Comparison of ENCODE assay signal across 32 mouse cellular contexts in the genomic region with DNA sequence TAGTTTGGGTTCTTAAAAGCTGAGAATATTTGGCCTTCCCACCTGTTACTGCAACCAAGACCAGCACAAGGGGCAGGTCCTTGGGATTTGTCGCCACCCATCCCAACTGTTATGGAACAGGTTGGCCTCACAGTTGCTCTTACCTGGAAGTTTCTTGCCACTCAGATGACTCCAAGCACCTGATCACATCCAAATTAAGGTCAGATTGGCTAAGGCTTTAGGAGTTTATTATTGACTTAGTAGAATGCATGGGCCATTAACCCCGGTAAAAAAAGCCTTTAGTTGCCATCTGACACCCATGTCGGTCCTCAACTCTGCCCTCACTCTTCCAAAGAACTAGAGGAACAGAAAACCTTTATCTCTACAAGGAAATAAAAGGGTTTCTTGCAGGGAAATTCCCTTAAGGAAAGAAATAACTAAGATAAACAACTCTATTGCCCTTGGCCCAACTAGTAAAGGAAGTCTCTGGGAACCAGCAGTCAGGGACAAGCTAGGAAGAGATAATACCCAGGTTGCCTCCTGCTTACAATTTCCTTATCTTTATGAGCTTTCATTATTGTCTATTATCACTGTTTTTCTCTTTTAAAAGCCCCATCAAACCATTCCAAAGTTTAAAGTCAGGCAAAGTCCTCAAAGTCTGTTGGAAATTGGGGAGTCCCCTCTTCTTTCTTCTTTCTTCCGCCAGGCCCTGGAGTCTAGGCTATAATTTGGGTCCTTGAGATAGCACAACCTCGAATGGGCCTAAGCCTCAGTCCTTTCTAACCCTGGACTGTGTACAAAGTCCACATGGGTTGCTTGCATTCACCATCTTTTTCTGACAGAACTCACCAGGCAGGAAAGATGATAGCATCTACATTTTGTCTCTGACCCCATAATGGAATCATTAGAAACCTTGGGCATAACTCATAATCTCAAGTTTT. TPM values are rescaled to one million over a fixed set of nuclear protein-coding genes. Genes with fewer than 3 reads are reported as not detected.
A peak's percentile ranks its signal among the peaks of the same experiment; 100 is the strongest.
DNase-seq lines count a peak whose midpoint lies in the region; ATAC-seq lines count a peak whose summit lies in the region.
"Had no signal": no experiment of that assay in that cellular context is flagged by ENCODE, and none has a peak within 500 bp of the region (broad histone marks: within the 10 kb centered on the region; RNA-seq: fewer than 3 reads in every experiment).

No protein-coding gene starts in this region.

- DNase-seq in kidney, adult 8-10 months: peak; percentile 76 to 91
- DNase-seq in kidney, postnatal 10 days: peak; percentile 33
- no peak for DNase-seq in spleen, postnatal 10 days (ENCODE audit: low spot score in 2 of 2)
- no peak for DNase-seq in thymus, postnatal 10 days (ENCODE audit: low spot score in 2 of 2)
- DNase-seq in heart, adult 8-10 months (ENCODE audit: low spot score): no peak
- no peak for DNase-seq in layer of hippocampus, postnatal 10 days (ENCODE audit: low spot score in 2 of 2)
- DNase-seq: adrenal gland, adult 2 months; B cell, adult 2 months; cerebellum, adult 18-20 months; cerebellum, postnatal 25 days; liver, embryonic 13.5 days; lung, embryonic 14.5 days; retina, postnatal 1 day had no signal

- H3K4me1 ChIP-seq in intestine, embryonic 16.5 days (ENCODE audit: control insufficient read depth, insufficient read depth, low read length): peaks cover 2% of the 10 kb centered on the region; the same call in 1 of the 2 replicates
- no peaks in the 10 kb centered on the region for H3K4me1 ChIP-seq in stomach, embryonic 15.5 days
- H3K4me1 ChIP-seq: embryonic facial prominence, embryonic 12.5 days; forebrain, embryonic 12.5 days; limb, embryonic 12.5 days; midbrain, embryonic 12.5 days; neural tube, embryonic 12.5 days had no signal

- H3K4me2 ChIP-seq in intestine, embryonic 16.5 days (ENCODE audit: low read depth, low read length): no peak overlapping the region
- no peak overlapping the region for H3K4me2 ChIP-seq in stomach, embryonic 15.5 days
- H3K4me2 ChIP-seq: embryonic facial prominence, embryonic 12.5 days; forebrain, embryonic 12.5 days; heart, embryonic 11.5 days; limb, embryonic 12.5 days; liver, embryonic 13.5 days; lung, embryonic 14.5 days; midbrain, embryonic 12.5 days; neural tube, embryonic 12.5 days had no signal

- no peaks in the 10 kb centered on the region for H3K27me3 ChIP-seq in intestine, embryonic 16.5 days (replicated peaks; ENCODE audit: control insufficient read depth, insufficient read depth, low read length)
- no peaks in the 10 kb centered on the region for H3K27me3 ChIP-seq in stomach, embryonic 15.5 days (replicated peaks)
- H3K27me3 ChIP-seq: CH12.LX; embryonic facial prominence, embryonic 12.5 days; forebrain, embryonic 12.5 days; limb, embryonic 12.5 days; liver, embryonic 13.5 days; midbrain, embryonic 12.5 days; neural tube, embryonic 12.5 days had no signal

- ATAC-seq in intestine, embryonic 16.5 days: peak; percentile 92
- ATAC-seq in stomach, embryonic 15.5 days (ENCODE audit: insufficient read depth, low FRiP score, low read depth): no peak

- WGBS in intestine, embryonic 16.5 days: 47% methylated on average over 5 of the region's 5 CpGs
- 73% methylated on average over 5 of the region's 5 CpGs for WGBS in stomach, embryonic 15.5 days

- H3K36me3 ChIP-seq in intestine, embryonic 16.5 days (ENCODE audit: control insufficient read depth, insufficient read depth, low read length): no peaks in the 10 kb centered on the region
- no peaks in the 10 kb centered on the region for H3K36me3 ChIP-seq in stomach, embryonic 15.5 days
- H3K36me3 ChIP-seq: embryonic facial prominence, embryonic 12.5 days; forebrain, embryonic 12.5 days; G1E; limb, embryonic 12.5 days; liver, embryonic 13.5 days; midbrain, embryonic 12.5 days; neural tube, embryonic 12.5 days had no signal

- no peak overlapping the region for H3K4me3 ChIP-seq in intestine, embryonic 16.5 days (ENCODE audit: low read length)
- H3K4me3 ChIP-seq in stomach, embryonic 15.5 days (replicated peaks): no peak overlapping the region
- H3K4me3 ChIP-seq: embryonic facial prominence, embryonic 12.5 days; forebrain, embryonic 12.5 days; layer of hippocampus, adult 2 months; limb, embryonic 12.5 days; liver, embryonic 13.5 days; midbrain, embryonic 12.5 days; neural tube, embryonic 12.5 days had no signal

- H3K27ac ChIP-seq in intestine, embryonic 16.5 days (ENCODE audit: low read length): peak overlapping the region; percentile 90
- 0 out of 2 replicates have a peak overlapping the region, but pooled peaks have one; percentile 6 for H3K27ac ChIP-seq in stomach, embryonic 15.5 days
- H3K27ac ChIP-seq: embryonic facial prominence, embryonic 12.5 days; forebrain, embryonic 12.5 days; layer of hippocampus, adult 2 months; limb, embryonic 12.5 days; liver, embryonic 13.5 days; midbrain, embryonic 12.5 days; neural tube, embryonic 12.5 days had no signal

- H3K9me3 ChIP-seq in intestine, embryonic 16.5 days (ENCODE audit: control insufficient read depth, low read length): no peaks in the 10 kb centered on the region
- H3K9me3 ChIP-seq in stomach, embryonic 15.5 days: no peaks in the 10 kb centered on the region
- H3K9me3 ChIP-seq: embryonic facial prominence, embryonic 12.5 days; forebrain, embryonic 12.5 days; G1E; limb, embryonic 12.5 days; liver, embryonic 13.5 days; midbrain, embryonic 12.5 days; neural tube, embryonic 12.5 days had no signal

- H3K9ac ChIP-seq in intestine, embryonic 16.5 days (ENCODE audit: low read depth, low read length): no peak overlapping the region
- no peak overlapping the region for H3K9ac ChIP-seq in stomach, embryonic 15.5 days
- H3K9ac ChIP-seq: embryonic facial prominence, embryonic 12.5 days; forebrain, embryonic 12.5 days; limb, embryonic 12.5 days; liver, embryonic 13.5 days; lung, embryonic 14.5 days; midbrain, embryonic 12.5 days; neural tube, embryonic 12.5 days had no signal

RNA-seq across cellular contexts. Expression of a gene that starts 6.0 kb away (rescaled TPM):
- 3.9 and 4.9 TPM in 2 replicates for polyA plus RNA-seq in intestine, embryonic 16.5 days (2015; fragmentation: Nextera tagmentation; extraction: Ambion mirVana)
- 0.36 and 0.48 TPM in 2 replicates for polyA plus RNA-seq in stomach, embryonic 15.5 days (2015; fragmentation: Nextera tagmentation; extraction: Ambion mirVana)
- under 1 TPM in 1 of 4 experiments, not detected in 3; 0.23 TPM for total RNA-seq in heart, adult 8-10 months (2022)
- total RNA-seq in layer of hippocampus, postnatal 10 days (2021): not detected
- total RNA-seq: layer of hippocampus, adult 2 months; megakaryocyte, adult 5-6 weeks had no signal
- polyA plus RNA-seq: embryonic facial prominence, embryonic 12.5 days; forebrain, embryonic 12.5 days; G1E; heart, embryonic 11.5 days; hindbrain, embryonic 11.5 days; limb, embryonic 12.5 days; lung, embryonic 14.5 days; midbrain, embryonic 12.5 days; neural tube, embryonic 12.5 days had no signal

RNA-seq across cellular contexts. Expression of a gene that starts 31.8 kb away (rescaled TPM):
- 0.10 and 0.20 TPM in 2 replicates for polyA plus RNA-seq in intestine, embryonic 16.5 days (2015; fragmentation: Nextera tagmentation; extraction: Ambion mirVana)
- 0.17 and 0.22 TPM in 2 replicates for polyA plus RNA-seq in stomach, embryonic 15.5 days (2015; fragmentation: Nextera tagmentation; extraction: Ambion mirVana)
- total RNA-seq in heart, adult 8-10 months (2022): under 1 TPM; 0.14 to 0.38 (median 0.22) TPM
- total RNA-seq in layer of hippocampus, postnatal 10 days (2021): not detected
- total RNA-seq: G1E; gastrocnemius, adult 8-10 months; layer of hippocampus, adult 2 months; left cerebral cortex, postnatal 14 days; megakaryocyte, adult 5-6 weeks had no signal
- polyA plus RNA-seq: adrenal gland, adult 2 months; embryonic facial prominence, embryonic 12.5 days; forebrain, embryonic 12.5 days; G1E; hindbrain, embryonic 11.5 days; limb, embryonic 12.5 days; liver, embryonic 13.5 days; lung, embryonic 14.5 days; midbrain, embryonic 12.5 days; neural tube, embryonic 12.5 days; thymus, postnatal 0 days had no signal

RNA-seq across cellular contexts. Expression of a gene that starts 33.0 kb away (rescaled TPM):
- polyA plus RNA-seq in intestine, embryonic 16.5 days (2015; fragmentation: Nextera tagmentation; extraction: Ambion mirVana): 3.1 and 4.3 TPM in 2 replicates
- polyA plus RNA-seq in stomach, embryonic 15.5 days (2015; fragmentation: Nextera tagmentation; extraction: Ambion mirVana): 0.40 and 0.53 TPM in 2 replicates
- 1 to 10 TPM in 1 of 4 experiments, under 1 TPM in 3; 0.47 to 1.1 (median 0.62) TPM for total RNA-seq in heart, adult 8-10 months (2022)
- not detected for total RNA-seq in layer of hippocampus, postnatal 10 days (2021)
- total RNA-seq: G1E; gastrocnemius, adult 8-10 months; megakaryocyte, adult 5-6 weeks had no signal
- polyA plus RNA-seq: embryonic facial prominence, embryonic 12.5 days; forebrain, embryonic 12.5 days; G1E; hindbrain, embryonic 11.5 days; limb, embryonic 12.5 days; liver, embryonic 13.5 days; lung, embryonic 14.5 days; neural tube, embryonic 12.5 days; thymus, postnatal 0 days had no signal

RNA-seq across cellular contexts. Expression of a gene that starts 54.8 kb away (rescaled TPM):
- not detected in 2 replicates for polyA plus RNA-seq in intestine, embryonic 16.5 days (2015; fragmentation: Nextera tagmentation; extraction: Ambion mirVana)
- polyA plus RNA-seq in stomach, embryonic 15.5 days (2015; fragmentation: Nextera tagmentation; extraction: Ambion mirVana): not detected in 2 replicates
- not detected for total RNA-seq in heart, adult 8-10 months (2022)
- not detected for total RNA-seq in layer of hippocampus, postnatal 10 days (2021)
- total RNA-seq: adrenal gland, adult 2 months; CH12.LX; G1E; gastrocnemius, adult 8-10 months; layer of hippocampus, adult 2 months; left cerebral cortex, postnatal 14 days; megakaryocyte, adult 5-6 weeks had no signal
- polyA plus RNA-seq: adrenal gland, adult 2 months; embryonic facial prominence, embryonic 12.5 days; forebrain, embryonic 12.5 days; frontal cortex, adult 2 months; G1E; heart, embryonic 11.5 days; heart, postnatal 0 days; hindbrain, embryonic 11.5 days; limb, embryonic 12.5 days; liver, embryonic 13.5 days; lung, embryonic 14.5 days; midbrain, embryonic 12.5 days; neural tube, embryonic 12.5 days; urinary bladder, adult 2 months had no signal

Comparison
In these comparisons a context has a peak if more than half of its experiments do, and no peak if none do; other contexts are left out.
1. DNase-seq: peak in kidney, adult 8-10 months (2 of 2) and kidney, postnatal 10 days (single experiment); none in spleen, postnatal 10 days (0 of 2), thymus, postnatal 10 days (0 of 2), heart, adult 8-10 months (single experiment) and layer of hippocampus, postnatal 10 days (0 of 2).